Mouse (Mus musculus) heart, postnatal 0 days (tissue): ENCODE measurements around the gene Maml3.

Experiments used
- CTCF ChIP-seq: IDR thresholded peaks from 2 replicates; pipeline ENCODE4 v1.5.1; 2016; ENCODE audit warnings: antibody characterized with exemption, control low read depth, low read depth
- EP300 ChIP-seq: IDR thresholded peaks from 2 replicates; pipeline ENCODE4 v1.6.1; 2016; ENCODE audit warnings: antibody characterized with exemption, low read depth

DNA sequence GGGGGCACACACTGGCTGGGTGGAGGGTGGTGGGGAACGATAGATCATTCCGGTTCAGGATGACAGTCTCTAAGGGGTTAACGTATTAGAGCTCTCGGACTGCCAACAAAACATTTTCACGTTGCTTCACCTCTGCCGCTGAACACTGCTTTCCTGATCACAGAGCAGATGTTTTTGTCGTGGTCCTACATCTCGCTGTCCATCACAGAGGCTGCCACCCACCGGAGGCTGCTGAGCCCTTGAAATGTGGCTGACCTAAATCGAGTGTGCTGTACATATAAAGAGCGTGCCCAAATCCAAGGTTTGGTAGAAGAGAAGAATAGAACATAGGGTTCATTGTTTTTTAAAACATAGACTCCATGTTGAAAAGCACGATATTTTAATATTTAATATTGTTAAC lies 263.3 kb downstream of the Maml3 start:
- TF ChIP-seq EP300 (no peak), CTCF (no peak)
